Mouse (Mus musculus) intestine, postnatal 0 days (tissue): ENCODE results near the gene Bdp1. TPM values are rescaled to one million over a fixed set of nuclear protein-coding genes. Genes with fewer than 3 reads are reported as not detected.

Experiments
- ATAC-seq: fragments of 200-750 bp; cut with Nextera tagmentation; 2 replicates; pipeline ENCODE4 v1.8.0; 2017; ENCODE audit warnings: mild to moderate bottlenecking, moderate TSS enrichment, moderate library complexity
- H3K27ac ChIP-seq: fragments of 300-500 bp; sonication (generic); 2 replicates; pipeline ENCODE4 v1.5.1; 2014; ENCODE audit warnings: mild to moderate bottlenecking, low read depth, low read length, moderate library complexity
- H3K27me3 ChIP-seq: fragments of 300-500 bp; sonication (generic); replicated peaks from 2 replicates; pipeline ENCODE4 v1.6.1; 2014; ENCODE audit warnings: low read length, mixed read lengths; ENCODE audit not compliant: control insufficient read depth, insufficient read depth
- H3K36me3 ChIP-seq: fragments of 300-500 bp; sonication (generic); 2 replicates; pipeline ENCODE4 v1.6.1; 2014; ENCODE audit warnings: mild to moderate bottlenecking, moderate library complexity; ENCODE audit not compliant: control insufficient read depth, insufficient read depth
- H3K4me1 ChIP-seq: fragments of 300-500 bp; sonication (generic); replicated peaks from 2 replicates; pipeline ENCODE4 v1.6.1; 2014; ENCODE audit warnings: antibody characterized with exemption, low read length, mixed read lengths; ENCODE audit not compliant: control insufficient read depth, insufficient read depth
- H3K4me2 ChIP-seq: fragments of 300-500 bp; sonication (generic); replicated peaks from 2 replicates; pipeline ENCODE4 v1.6.1; 2014; ENCODE audit warnings: low read depth, mild to moderate bottlenecking, moderate library complexity
- H3K4me3 ChIP-seq: fragments of 300-500 bp; sonication (generic); 2 replicates; pipeline ENCODE4 v1.5.1; 2014; ENCODE audit warnings: low read depth, low read length
- H3K9ac ChIP-seq: fragments of 300-500 bp; sonication (generic); 2 replicates; pipeline ENCODE4 v1.6.1; 2014; ENCODE audit warnings: mild to moderate bottlenecking, low read depth, low read length
- H3K9me3 ChIP-seq: fragments of 300-500 bp; sonication (generic); 2 replicates; pipeline ENCODE4 v1.6.1; 2016; ENCODE audit warnings: mixed run types; ENCODE audit not compliant: control insufficient read depth
- CTCF ChIP-seq: sonication (generic); IDR thresholded peaks from 2 replicates; pipeline ENCODE4 v1.5.1; 2016; ENCODE audit warnings: low read depth, mild to moderate bottlenecking, control low read depth, antibody characterized with exemption, moderate library complexity
- WGBS: fragments of 180-500 bp; shearing (Covaris S2); extraction: QIAGEN DNeasy Blood & Tissue Kit; methylation state at CpG from one replicate; pipeline ENCODE4 v1.1.7; 2014; 5-methylcytosine and 5-hydroxymethylcytosine counted together
- polyA plus RNA-seq: library from polyadenylated mRNA; unstranded; fragments of >200 nt; fragmentation: Nextera tagmentation; extraction: Ambion mirVana; gene quantifications from 2 replicates; pipeline ENCODE4 v1.2.1, GENCODE M21; 2015

Bdp1 gene
- polyA plus RNA-seq, 1 experiment from 2014 or later = 13.1 TPM

- Histone ChIP-seq H3K4me1 (no peaks in the 10 kb centered on the region), H3K27me3 (no peaks in the 10 kb centered on the region), H3K27ac (no peak overlapping the region), H3K9me3 (no peaks in the 10 kb centered on the region), H3K9ac (no peak overlapping the region), H3K4me2 (no peak overlapping the region), H3K4me3 (no peak overlapping the region), H3K36me3 (0 out of 2 replicates have a peak, but pooled peaks cover 4% of the 10 kb centered on the region)
- ATAC-seq = no peak
- TF ChIP-seq CTCF = peak; percentile 73
- WGBS = 51% methylated on average over 5 of the region's 5 CpGs
Observed at GRCm38 (mm10) chr13:100112218-100112972, 8.5 kb upstream of the Bdp1 start.

GRCm38 (mm10) chr13:100107652-100108472, 4.0 kb upstream of the Bdp1 start, which contains the start of gene Serf1:
TSS of gene Serf1 (plus strand) at chr13:100108012.
- Histone ChIP-seq H3K9ac (peak within 1 kb of the TSS; percentile 69), H3K27ac (peak within 1 kb of the TSS; percentile 9; the same call in 1 of the 2 replicates), H3K36me3 (no peaks in the 10 kb centered on the region), H3K27me3 (no peaks in the 10 kb centered on the region), H3K4me3 (peak within 1 kb of the TSS; percentile 68), H3K9me3 (no peaks in the 10 kb centered on the region), H3K4me2 (peak within 1 kb of the TSS; percentile 97), H3K4me1 (no peaks in the 10 kb centered on the region)
- under 1% methylated on average over 73 of the region's 76 CpGs for WGBS
- 0 out of 2 replicates have a peak, but pooled peaks have one; percentile 1 for TF ChIP-seq CTCF
- ATAC-seq = peak; percentile 54

- ATAC-seq = no peak
- peak overlapping the region; percentile 99 for H3K4me3 ChIP-seq
- TF ChIP-seq CTCF = no peak
- H3K4me2 ChIP-seq = peak overlapping the region; percentile 84
- peaks cover 6% of the 10 kb centered on the region; the same call in 1 of the 2 replicates for H3K4me1 ChIP-seq
- H3K9me3 ChIP-seq = no peaks in the 10 kb centered on the region
- H3K9ac ChIP-seq = peak overlapping the region; percentile 89
- peaks cover 1% of the 10 kb centered on the region; the same call in 1 of the 2 replicates for H3K36me3 ChIP-seq
- WGBS = 2% methylated on average over 15 of the region's 15 CpGs
- H3K27me3 ChIP-seq = no peaks in the 10 kb centered on the region
- H3K27ac ChIP-seq = peak overlapping the region; percentile 90
Observed at GRCm38 (mm10) chr13:100103052-100103658, 715 bp downstream of the Bdp1 start.

- no peak overlapping the region for H3K4me2 ChIP-seq
- 82% methylated on average over 6 of the region's 6 CpGs for WGBS
- H3K27ac ChIP-seq = no peak overlapping the region
- peaks cover 41% of the 10 kb centered on the region for H3K36me3 ChIP-seq
- H3K4me3 ChIP-seq = no peak overlapping the region
- no peaks in the 10 kb centered on the region for H3K9me3 ChIP-seq
- no peak overlapping the region for H3K9ac ChIP-seq
- H3K27me3 ChIP-seq = no peaks in the 10 kb centered on the region
- peaks cover 6% of the 10 kb centered on the region; the same call in 1 of the 2 replicates for H3K4me1 ChIP-seq
- no peak for TF ChIP-seq CTCF
- no peak for ATAC-seq
Observed at GRCm38 (mm10) chr13:100098808-100099207, 5.1 kb downstream of the Bdp1 start.

GRCm38 (mm10) chr13:100071473-100071872, 32.4 kb downstream of the Bdp1 start:
- ATAC-seq = no peak

GRCm38 (mm10) chr13:100067821-100068220, 36.0 kb downstream of the Bdp1 start:
- Histone ChIP-seq H3K27me3 (no peaks in the 10 kb centered on the region), H3K4me1 (no peaks in the 10 kb centered on the region), H3K9me3 (no peaks in the 10 kb centered on the region), H3K4me3 (no peak overlapping the region), H3K36me3 (peaks cover 64% of the 10 kb centered on the region), H3K27ac (no peak overlapping the region), H3K9ac (no peak overlapping the region), H3K4me2 (no peak overlapping the region)
- TF ChIP-seq CTCF = no peak
- 79% methylated on average over 6 of the region's 6 CpGs for WGBS
- no peak for ATAC-seq

More at GRCm38 (mm10) chr13:100071473-100071872, 32.4 kb downstream of the Bdp1 start:
- Histone ChIP-seq H3K9ac (no peak overlapping the region), H3K4me1 (no peaks in the 10 kb centered on the region), H3K27me3 (no peaks in the 10 kb centered on the region), H3K4me2 (no peak overlapping the region), H3K36me3 (peaks cover 71% of the 10 kb centered on the region), H3K4me3 (no peak overlapping the region), H3K9me3 (no peaks in the 10 kb centered on the region), H3K27ac (no peak overlapping the region)
- 74% methylated on average over 8 of the region's 8 CpGs for WGBS
- no peak for TF ChIP-seq CTCF
